Mouse (Mus musculus) gastrocnemius, postnatal 36 days (tissue): ENCODE results near the gene Wasl. TPM values are rescaled to one million over a fixed set of nuclear protein-coding genes. Genes with fewer than 3 reads are reported as not detected.

Experiments
- DNase-seq, 2 experiments: peaks; one replicate each; pipeline ENCODE4 v3.0.0; 2022
- intact Hi-C: fragments of 180-260 bp; cut with DNase I; formaldehyde crosslinking; loops from one replicate; pipeline ENCODE4 v1.15.1; 2025
- long read RNA-seq, 2 experiments: library from polyadenylated mRNA; stranded (forward); transcript quantifications; one replicate each; pipeline ENCODE4 v2.0.0; 2021
- total RNA-seq, 2 experiments: library from RNA; stranded (reverse); gene quantifications; 2 replicates each; pipeline ENCODE4 v1.2.3; 2021

The Wasl gene
- 10 to 100 TPM; 15.0 to 16.5 TPM for total RNA-seq
- long read RNA-seq, experiment 1 = 0 reads
- long read RNA-seq, experiment 2, partial matches to known transcripts = 3 of 6 reads
- long read RNA-seq, experiment 2, other reads (novel, unspliced or antisense) = 2 of 6 reads

GRCm38 (mm10) chr6:24664867-24665458 lies at the start of gene Wasl:
Gene Wasl, minus strand, starts transcription at chr6:24665009.
- intact Hi-C loops = loop anchor here (5.0 kb wide), 1 partner anchor 38 kb away; no protein-coding TSS in a partner anchor

GRCm38 (mm10) chr6:24707499-24707898 lies 42.7 kb upstream of the Wasl start:
- intact Hi-C loops = no loop called here
- no peak for DNase-seq

More at GRCm38 (mm10) chr6:24664867-24665458, at the start of gene Wasl:
- peak; percentile 97 to 99 for DNase-seq

GRCm38 (mm10) chr6:24707090-24707489 lies 42.3 kb upstream of the Wasl start:
- DNase-seq = no peak
- intact Hi-C loops = no loop called here

- intact Hi-C loops = no loop called here
- DNase-seq = no peak
Measured at GRCm38 (mm10) chr6:24697216-24697615, 32.4 kb upstream of the Wasl start.

GRCm38 (mm10) chr6:24696117-24696516 lies 31.3 kb upstream of the Wasl start:
- DNase-seq = no peak
- intact Hi-C loops = no loop called here

- intact Hi-C loops = no loop called here
- DNase-seq = no peak
Measured at GRCm38 (mm10) chr6:24694455-24695410, 29.9 kb upstream of the Wasl start.

GRCm38 (mm10) chr6:24687871-24688270 lies 23.1 kb upstream of the Wasl start:
- DNase-seq = no peak
- intact Hi-C loops = no loop called here

GRCm38 (mm10) chr6:24683113-24683512 lies 18.3 kb upstream of the Wasl start:
- intact Hi-C loops = no loop called here
- DNase-seq = no peak

GRCm38 (mm10) chr6:24667829-24668228 lies 3.0 kb upstream of the Wasl start:
- DNase-seq = no peak
- intact Hi-C loops = no loop called here

GRCm38 (mm10) chr6:24666248-24666647 lies 1.4 kb upstream of the Wasl start:
- intact Hi-C loops = no loop called here
- no peak for DNase-seq

GRCm38 (mm10) chr6:24664133-24664866 lies 509 bp downstream of the Wasl start:
- intact Hi-C loops = loop anchor here (5.0 kb wide), 1 partner anchor 37 kb away; no protein-coding TSS in a partner anchor
- DNase-seq = peak; percentile 22 to 47

GRCm38 (mm10) chr6:24663196-24664132 lies 1.3 kb downstream of the Wasl start:
- peak in 1 of 2 experiments; percentile 25 for DNase-seq
- intact Hi-C loops = loop anchor here (5.0 kb wide), 1 partner anchor 36 kb away; no protein-coding TSS in a partner anchor

- intact Hi-C loops = loop anchor here (5.0 kb wide), 1 partner anchor 35 kb away; no protein-coding TSS in a partner anchor
- DNase-seq = no peak
Measured at GRCm38 (mm10) chr6:24662483-24662882, 2.3 kb downstream of the Wasl start.

- intact Hi-C loops = loop anchor here (5.0 kb wide), 1 partner anchor 35 kb away; no protein-coding TSS in a partner anchor
Measured at GRCm38 (mm10) chr6:24661879-24662278, 2.9 kb downstream of the Wasl start.

GRCm38 (mm10) chr6:24657647-24658387 lies 7.0 kb downstream of the Wasl start:
- no peak for DNase-seq
- intact Hi-C loops = no loop called here

More at GRCm38 (mm10) chr6:24661879-24662278, 2.9 kb downstream of the Wasl start:
- DNase-seq = no peak

GRCm38 (mm10) chr6:24656094-24656493 lies 8.7 kb downstream of the Wasl start:
- intact Hi-C loops = no loop called here
- DNase-seq = peak in 1 of 2 experiments; percentile 16

GRCm38 (mm10) chr6:24651538-24651937 lies 13.3 kb downstream of the Wasl start:
- intact Hi-C loops = no loop called here
- no peak for DNase-seq

- intact Hi-C loops = no loop called here
- no peak for DNase-seq
Measured at GRCm38 (mm10) chr6:24650719-24651118, 14.1 kb downstream of the Wasl start.
